Mouse (Mus musculus) left cerebral cortex, postnatal 10 days (tissue): ENCODE results near the gene Taf5l. TPM values are rescaled to one million over a fixed set of nuclear protein-coding genes. Genes with fewer than 3 reads are reported as not detected.
A peak's percentile ranks its signal among the peaks of the same experiment; 100 is the strongest.
"Not testable (repeated sequence)": the region's sequence is repeated elsewhere in the genome, so short reads cannot be mapped to it uniquely, and the experiment has no call there.

Source experiments
- DNase-seq, 2 experiments: peaks; one replicate each; pipeline ENCODE4 v3.0.0; 2021 to 2022; ENCODE audit warnings: low spot score in 2 of 2, mixed read lengths in 1 of 2; ENCODE audit errors: extremely low spot score in 1 of 2
- intact Hi-C: fragments of 180-260 bp; cut with DNase I; formaldehyde crosslinking; loops from one replicate; pipeline ENCODE4 v1.15.1; 2025
- microRNA-seq: library from miRNA; unstranded; fragments of <30 nt; microRNA quantifications from one replicate; pipeline ENCODE4 v1.2.0, GENCODE M21; 2022
- total RNA-seq, 2 experiments: library from RNA; stranded (reverse); gene quantifications; 2 replicates each; pipeline ENCODE4 v1.2.3; 2021

Taf5l gene
- total RNA-seq, 2 experiments from 2014 or later, result 23.7 to 25.2 TPM

- DNase-seq, result no peak
- intact Hi-C loops, result loop anchor here (2.0 kb wide), 1 partner anchor 72 kb away; no protein-coding TSS in a partner anchor
Measured at GRCm38 (mm10) chr8:123978926-123979325, 42.3 kb downstream of the Taf5l start.

- intact Hi-C loops, result loop anchor here (2.0 kb wide), 1 partner anchor 72 kb away; no protein-coding TSS in a partner anchor
- no peak for DNase-seq
Measured at GRCm38 (mm10) chr8:123978166-123978838, 42.9 kb downstream of the Taf5l start.

DNA sequence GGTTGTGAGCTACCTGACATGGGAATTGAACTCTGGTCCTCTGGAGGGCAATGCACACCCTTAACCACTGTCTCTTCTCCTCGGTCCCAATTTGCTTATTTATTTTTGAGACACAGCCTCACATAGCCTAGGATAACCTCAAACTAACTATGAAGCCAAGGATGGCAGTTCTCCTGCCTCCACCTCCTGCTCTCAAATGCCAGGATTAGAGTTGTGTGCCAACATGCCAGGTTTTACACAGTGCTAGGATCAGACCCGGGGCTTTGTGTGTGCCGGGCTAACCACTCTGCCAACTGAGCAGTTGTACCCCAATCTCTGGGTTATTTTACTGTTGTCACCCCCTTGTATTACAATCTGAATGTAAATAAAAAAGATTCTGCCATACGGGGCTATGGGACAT is 43.7 kb downstream of the Taf5l start:
- no peak for DNase-seq

GRCm38 (mm10) chr8:123973495-123973894 is 47.7 kb downstream of the Taf5l start:
- intact Hi-C loops, result no loop called here
- DNase-seq, result no peak

More for the DNA sequence above, 43.7 kb downstream of the Taf5l start:
- intact Hi-C loops, result no loop called here

- DNase-seq, result no peak
- intact Hi-C loops, result no loop called here
Measured at GRCm38 (mm10) chr8:123966896-123967295, 54.3 kb downstream of the Taf5l start.

DNA sequence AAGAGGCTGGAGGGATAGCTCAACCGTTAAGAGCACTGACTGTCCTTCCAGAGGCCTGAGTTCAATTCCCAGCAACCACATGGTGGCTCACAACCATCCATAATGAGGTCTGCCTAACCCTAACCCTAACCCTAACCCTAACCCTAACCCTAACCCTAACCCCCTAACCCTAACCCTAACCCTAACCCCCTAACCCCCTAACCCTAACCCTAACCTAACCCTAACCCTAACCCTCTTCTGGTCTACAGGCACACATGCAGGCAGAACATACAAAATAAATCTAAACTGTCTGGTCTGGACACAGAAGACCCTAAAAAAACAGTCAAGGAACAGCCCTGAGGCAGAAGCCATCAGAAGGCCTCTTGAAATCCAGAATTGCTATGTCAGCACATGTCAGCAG is 59.8 kb downstream of the Taf5l start:
- intact Hi-C loops, result no loop called here
- DNase-seq, result no peak

- intact Hi-C loops, DNase-seq: not testable (repeated sequence)
Measured at GRCm38 (mm10) chr8:123960556-123960955, 60.6 kb downstream of the Taf5l start.

- DNase-seq, result no peak
- intact Hi-C loops, result no loop called here
Measured at GRCm38 (mm10) chr8:123960056-123960455, 61.1 kb downstream of the Taf5l start.

GRCm38 (mm10) chr8:123959473-123959872 is 61.7 kb downstream of the Taf5l start:
- DNase-seq, result no peak
- intact Hi-C loops, result no loop called here

GRCm38 (mm10) chr8:123958130-123958529 is 63.1 kb downstream of the Taf5l start:
- intact Hi-C loops, result no loop called here
- DNase-seq, result peak in 1 of 2 experiments; percentile 68

- DNase-seq, result no peak
- intact Hi-C loops, result no loop called here
Measured at GRCm38 (mm10) chr8:123954246-123954645, 67.0 kb downstream of the Taf5l start.

DNA sequence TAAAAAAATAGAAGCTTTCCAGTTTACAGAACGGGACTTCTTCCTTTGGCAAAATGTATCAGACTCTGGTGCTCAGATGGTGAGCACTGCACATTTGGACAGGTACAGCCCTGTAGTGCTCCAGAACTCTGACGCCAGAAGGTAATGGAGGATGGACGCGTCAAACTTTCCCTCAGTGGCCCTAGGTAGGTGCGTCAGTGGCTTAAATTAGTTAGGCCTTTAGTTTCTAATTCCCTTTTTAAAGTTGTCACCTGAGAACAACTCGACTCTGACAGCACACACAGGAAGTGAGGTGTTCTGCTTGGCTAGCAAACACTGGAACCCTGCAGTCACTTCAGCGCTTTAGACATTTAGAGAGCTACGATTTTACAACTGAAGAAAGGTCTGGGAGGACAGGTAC is 67.5 kb downstream of the Taf5l start:
- DNase-seq, result no peak
- intact Hi-C loops, result no loop called here

GRCm38 (mm10) chr8:123950077-123950802 is 71.0 kb downstream of the Taf5l start:
- peak; percentile 12 to 47 for DNase-seq
- intact Hi-C loops, result no loop called here

DNA sequence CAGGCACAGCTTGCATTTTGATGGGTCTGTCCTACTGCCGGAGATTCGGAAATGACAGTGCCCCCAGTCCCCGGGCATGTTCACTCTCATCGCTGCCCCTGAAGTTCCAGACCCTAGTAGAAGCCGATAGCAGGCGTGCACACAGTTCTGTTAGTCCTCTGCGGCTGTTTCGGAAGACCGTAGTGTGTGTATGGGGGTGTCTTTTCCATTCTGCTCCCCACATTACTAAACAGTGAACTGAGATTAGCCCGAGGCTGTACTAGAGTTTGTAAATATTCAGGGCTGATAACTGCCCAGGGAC is 71.6 kb downstream of the Taf5l start:
- intact Hi-C loops, result no loop called here
- no peak for DNase-seq

DNA sequence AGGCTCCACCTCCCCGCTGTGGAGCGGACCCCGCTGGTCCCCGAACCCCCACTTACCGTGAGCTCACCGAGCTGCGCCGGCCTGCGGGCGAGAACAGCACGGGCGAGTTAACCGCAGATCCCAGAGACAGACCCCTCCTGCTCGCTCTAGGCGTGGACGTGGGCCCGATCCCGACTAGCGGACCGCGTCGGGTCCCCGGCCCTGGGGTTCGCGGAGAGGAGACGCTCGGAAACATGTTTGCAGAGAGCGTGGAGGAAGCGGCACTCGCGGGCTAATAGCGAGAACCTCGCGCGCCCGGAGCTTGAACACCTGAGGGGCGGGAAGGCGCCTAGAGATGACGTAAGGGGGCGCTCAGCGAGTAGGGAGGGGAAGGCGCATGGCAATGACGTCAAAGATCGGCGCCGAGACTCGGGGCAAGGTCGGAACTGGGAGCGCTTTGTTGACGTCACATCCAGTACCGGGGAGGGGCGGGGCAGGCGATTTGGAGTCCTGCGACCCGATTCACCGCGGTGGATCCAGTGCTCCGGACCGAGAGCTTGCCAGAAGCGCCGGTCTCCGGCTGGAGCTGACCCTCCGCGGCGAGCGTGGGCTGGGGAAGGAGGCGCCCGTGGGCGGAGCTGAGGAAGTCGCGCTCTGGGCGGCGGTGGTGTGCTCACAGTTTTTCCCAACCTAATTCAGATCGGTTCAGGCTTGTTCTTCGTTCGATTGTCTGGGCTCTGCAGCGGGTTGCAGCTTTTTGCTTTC is 72.1 kb downstream of the Taf5l start, which contains the start of gene Nup133:
Gene Nup133, minus strand, starts transcription at position 324 of the 744 bp plus-strand sequence.
- peak; percentile 100 for DNase-seq
- intact Hi-C loops, result no loop called here

Small RNAs within 50 kb of the gene (microRNA-seq; reads per million reads assigned to microRNA genes)
- gene Mir1967, result not detected

Other genes with a start within 250 kb of the Taf5l start
- 10 to 100 TPM; 61.3 to 63.1 TPM for gene Rab4a, start 215.4 kb downstream of the Taf5l start, total RNA-seq
- gene Ccsap, start 161.2 kb downstream of the Taf5l start, total RNA-seq, result 10 to 100 TPM; 54.9 to 57.0 TPM
- 1 to 10 TPM; 7.1 to 8.7 TPM for gene Acta1, start 126.6 kb downstream of the Taf5l start, total RNA-seq
- 10 to 100 TPM; 24.8 to 25.4 TPM for gene Nup133, start 72.1 kb downstream of the Taf5l start, total RNA-seq
- 10 to 100 TPM; 16.4 to 20.0 TPM for gene Abcb10, start 38.3 kb downstream of the Taf5l start, total RNA-seq
- 10 to 100 TPM; 11.3 to 11.5 TPM for gene Urb2, start 111 bp upstream of the Taf5l start, total RNA-seq
- gene Galnt2, start 210.0 kb upstream of the Taf5l start, total RNA-seq, result 10 to 100 TPM; 86.0 to 91.2 TPM